Mouse (Mus musculus): ENCODE measurements at regions not wholly inside any gene's neighbourhood (a gene's known extent, or its start where the extent isn't known, plus 50 kb on each side); places are given as distances from the start of the nearest gene placed in this dataset.
"Not testable (repeated sequence)": the region's sequence is repeated elsewhere in the genome, so short reads cannot be mapped to it uniquely, and the experiment has no call there.

DNA sequence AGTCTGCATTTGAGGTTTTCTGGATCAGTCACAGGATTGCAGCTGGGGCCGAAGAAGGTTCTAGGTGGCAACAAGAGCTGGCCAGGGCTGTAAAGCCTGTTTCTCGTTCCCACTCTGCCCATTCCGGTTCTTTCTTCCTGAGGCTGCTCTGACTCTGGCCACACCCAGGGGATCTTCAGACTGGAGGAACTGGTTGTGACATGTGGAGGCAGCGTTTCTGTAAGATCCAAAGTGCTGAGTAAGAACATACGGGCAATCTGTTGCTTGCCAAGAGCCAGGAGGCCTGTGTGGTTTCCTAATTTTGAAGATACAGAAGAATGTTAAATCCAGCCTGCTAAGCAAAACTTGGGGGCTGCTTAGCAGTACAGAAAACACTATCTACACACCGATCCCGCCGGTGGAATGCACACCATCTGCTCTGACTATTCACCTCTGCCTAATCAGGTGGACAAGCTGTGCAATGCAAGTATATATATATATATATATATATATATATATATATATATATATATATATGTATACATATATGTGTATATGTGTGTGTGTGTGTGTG is 99.3 kb upstream of the Bmp2k start:
- DNase-seq (ENCODE audit: low read depth) = no peak

DNA sequence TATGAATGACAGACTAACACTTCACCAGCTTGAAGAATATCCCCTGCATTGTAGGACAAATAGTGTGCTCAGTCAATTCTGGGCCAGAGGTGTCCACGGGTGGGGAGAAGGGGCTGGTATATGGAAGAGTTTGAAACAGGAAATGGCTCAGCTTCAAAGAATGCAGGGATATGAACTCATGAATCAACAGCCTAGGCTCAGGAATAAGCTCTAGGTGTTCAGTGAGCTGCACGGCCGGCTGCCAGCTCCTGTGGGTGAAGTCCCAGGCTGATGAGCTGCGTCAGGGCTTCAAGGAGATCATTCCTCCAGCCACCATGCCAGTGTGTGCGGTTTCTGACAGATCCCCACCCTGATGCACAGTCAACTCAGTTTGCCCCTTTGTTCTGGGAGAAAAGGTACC is 98.8 kb upstream of the Bmp2k start:
- DNase-seq (ENCODE audit: low read depth) = no peak

DNA sequence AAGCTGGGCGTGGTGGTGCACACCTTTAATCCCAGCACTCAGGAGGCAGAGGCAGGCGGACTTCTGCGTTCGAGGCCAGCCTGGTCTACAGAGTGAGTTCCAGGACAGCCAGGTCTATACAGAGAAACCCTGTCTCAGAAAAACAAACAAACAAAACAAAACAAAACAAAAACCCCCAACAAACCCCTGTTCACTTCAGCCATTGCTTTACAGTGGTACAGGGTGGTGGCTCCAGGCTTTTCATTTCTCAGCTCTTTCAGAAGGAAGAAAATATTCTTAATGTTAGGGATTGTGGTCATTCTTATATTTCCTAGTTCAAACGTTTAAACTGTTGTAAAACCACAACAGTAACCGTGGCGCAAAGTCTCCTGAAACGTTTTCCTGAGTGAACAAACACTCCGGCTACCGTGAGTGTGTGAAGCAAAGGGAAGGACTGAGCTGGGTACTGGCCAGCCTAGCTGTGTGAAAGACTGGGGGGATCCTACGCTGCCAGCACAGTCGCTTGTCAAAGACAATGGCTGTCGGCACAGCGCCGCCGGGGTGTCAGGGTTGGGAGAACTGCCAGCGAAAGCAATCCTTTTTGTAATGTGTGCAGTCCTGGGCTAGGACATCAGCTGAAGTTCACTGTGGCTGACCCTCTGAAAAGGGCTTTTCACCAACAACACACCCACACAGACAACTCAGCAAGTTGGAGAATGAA is 91.8 kb upstream of the Bmp2k start:
- DNase-seq (ENCODE audit: low read depth) = peak; percentile 26

DNA sequence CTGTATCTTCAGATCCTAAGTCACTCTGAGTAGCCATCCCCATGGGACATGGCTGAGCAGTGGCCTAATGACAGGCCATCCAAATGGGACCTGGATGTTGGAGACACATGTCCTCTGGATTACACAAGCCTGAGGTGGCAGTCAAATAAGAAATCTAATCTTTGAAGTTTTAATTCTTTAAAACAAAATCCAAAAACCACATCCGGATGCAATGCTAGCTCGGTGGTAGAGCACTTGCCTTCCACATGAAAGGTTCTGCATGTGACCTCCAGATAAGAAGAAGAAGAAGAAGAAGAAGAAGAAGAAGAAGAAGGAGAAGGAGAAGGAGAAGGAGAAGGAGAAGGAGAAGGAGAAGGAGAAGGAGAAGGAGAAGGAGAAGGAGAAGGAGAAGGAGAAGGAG is 89.1 kb upstream of the Bmp2k start:
- not testable (repeated sequence) for DNase-seq (ENCODE audit: low read depth)

DNA sequence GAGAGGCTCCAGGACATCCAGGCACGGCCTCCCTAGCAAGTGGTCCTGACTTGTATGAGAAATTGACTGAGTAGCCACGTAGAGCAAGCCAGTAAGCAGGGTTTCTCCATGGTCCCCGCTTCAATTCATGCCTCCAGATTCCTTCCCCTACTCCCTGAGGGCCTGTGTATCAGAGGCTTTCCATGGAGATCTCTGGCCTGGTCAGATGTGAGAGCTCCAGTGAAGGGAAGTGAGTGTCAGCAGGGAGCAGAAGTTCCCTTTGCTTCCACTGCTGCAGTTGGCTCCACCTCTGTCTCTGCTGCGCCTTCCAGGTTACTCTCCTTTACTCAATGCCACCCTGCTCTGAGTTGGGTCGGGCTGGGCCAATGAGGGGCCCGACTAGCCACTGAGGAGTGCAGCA is 88.3 kb upstream of the Bmp2k start:
- no peak for DNase-seq (ENCODE audit: low read depth)

DNA sequence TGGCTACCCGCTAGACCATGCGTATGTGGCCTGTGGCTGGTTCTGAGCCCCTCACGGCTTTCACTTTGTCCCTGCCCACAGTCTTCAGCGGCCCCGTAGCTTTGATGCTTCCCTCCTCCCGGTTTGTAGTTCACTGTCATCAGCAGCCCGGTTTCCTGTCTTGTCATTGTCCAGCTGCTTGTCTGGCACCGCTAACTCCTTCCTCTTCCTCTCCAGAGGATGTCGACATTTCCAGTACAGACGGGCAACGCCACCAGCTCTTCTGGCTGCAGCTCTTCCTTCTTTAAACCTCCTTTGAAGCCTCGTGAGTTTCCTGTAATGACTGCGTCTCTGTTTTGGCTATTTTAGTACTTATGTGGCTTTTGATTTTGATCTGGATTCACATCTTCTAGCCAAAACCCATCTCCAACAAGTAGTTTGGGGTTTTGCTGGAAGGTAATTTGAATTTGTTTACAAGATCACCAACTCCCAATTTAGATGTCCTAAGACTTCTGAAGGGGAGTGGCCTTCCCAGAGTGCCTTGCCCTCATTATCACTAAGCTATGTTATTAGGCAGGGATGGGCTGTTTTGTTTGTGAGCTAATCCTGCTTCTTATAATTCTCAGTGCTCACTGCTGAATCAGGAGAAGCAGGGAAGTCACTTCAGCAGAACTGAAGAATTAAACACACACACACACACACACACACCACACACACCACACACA is 85.8 kb upstream of the Bmp2k start:
- DNase-seq (ENCODE audit: low read depth) = peak; percentile 87

DNA sequence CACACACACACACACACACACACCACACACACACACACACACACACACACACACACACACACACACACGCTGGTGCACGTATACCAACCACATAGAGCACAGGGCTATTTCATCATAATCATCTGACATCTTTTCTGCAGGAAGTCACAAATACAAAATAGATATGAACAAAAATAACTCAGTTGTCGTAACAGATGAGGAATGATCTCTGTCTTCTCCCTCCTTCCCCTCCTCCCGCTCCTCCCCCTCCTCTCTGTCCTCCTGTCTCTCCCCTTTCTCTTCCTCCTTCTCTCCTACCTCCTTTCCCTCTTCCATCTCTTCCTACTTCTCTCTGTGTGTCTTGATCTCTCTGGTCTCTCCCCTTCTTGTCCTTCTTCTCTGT is 85.2 kb upstream of the Bmp2k start:
- peak; percentile 65 for DNase-seq (ENCODE audit: low read depth)

DNA sequence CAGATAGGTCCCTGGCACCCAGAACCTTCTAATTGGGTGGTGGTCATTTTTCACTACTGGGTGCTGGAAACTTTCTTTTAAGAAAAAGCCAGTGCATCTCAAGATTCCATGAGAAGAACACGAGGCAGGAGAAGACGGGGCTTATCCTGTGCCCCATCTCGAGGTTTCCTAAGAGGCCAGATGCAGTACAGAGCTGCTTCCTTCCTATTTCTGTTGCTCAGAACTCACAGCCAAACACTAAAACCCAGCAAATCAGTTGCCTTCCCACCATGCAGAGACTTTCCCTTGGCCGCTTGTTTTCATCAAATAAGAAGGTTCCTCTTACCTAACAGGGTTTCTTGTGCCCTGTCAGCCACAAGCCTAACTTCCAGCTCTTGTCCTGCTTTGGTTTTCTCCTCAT is 84.7 kb upstream of the Bmp2k start:
- DNase-seq (ENCODE audit: low read depth) = no peak

DNA sequence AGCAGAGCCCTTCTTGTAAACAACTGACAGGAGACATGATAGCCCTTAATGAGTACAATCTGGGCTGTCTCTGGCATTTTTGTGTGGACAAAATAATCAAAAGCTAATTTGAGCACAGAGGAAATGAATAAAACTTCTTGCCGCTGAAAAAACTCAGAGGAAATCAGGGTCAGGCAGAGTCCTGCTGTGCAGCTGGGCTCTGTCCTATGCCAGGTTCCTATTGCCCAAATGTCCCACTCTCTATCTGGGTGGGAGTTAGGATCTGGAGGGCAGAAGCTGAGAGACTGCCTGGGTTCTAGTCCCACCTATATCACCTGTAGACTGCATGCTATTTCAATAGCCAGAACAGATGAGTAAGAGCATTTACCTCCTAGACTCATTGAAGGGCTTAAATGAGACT is 83.8 kb upstream of the Bmp2k start:
- peak; percentile 25 for DNase-seq (ENCODE audit: low read depth)

DNA sequence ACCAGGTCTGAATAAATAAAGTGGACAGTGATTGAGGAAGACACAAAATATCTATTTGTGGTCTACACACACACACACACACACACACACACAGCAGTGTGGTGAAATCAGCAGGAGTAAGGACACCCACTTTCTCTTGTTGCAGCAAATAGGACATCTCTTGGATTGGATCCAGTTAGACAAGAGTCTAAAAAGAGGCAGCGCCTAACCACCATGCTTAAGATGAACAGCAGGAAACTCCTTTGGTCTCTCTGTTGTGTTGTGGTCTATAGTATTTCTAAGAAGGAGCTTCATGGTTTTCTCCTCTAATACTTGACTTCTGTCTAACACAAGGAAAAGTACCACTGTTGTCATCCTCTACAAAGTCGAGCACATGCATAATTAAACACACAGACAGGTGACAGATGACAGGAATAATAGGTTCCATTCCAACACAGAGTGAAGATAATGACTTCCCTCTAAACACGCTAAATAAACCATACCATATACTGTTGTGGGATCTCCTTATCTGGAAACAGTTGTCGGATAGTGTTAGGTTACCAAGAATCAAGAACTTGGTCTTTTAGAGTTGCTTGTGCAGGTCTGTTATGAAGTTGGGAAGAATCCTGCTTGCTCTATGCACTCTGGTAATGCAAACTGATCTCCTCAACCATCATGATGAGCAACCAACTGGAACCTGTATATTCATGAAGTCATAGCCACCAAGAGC is 82.6 kb upstream of the Bmp2k start:
- DNase-seq (ENCODE audit: low read depth) = peak; percentile 65

DNA sequence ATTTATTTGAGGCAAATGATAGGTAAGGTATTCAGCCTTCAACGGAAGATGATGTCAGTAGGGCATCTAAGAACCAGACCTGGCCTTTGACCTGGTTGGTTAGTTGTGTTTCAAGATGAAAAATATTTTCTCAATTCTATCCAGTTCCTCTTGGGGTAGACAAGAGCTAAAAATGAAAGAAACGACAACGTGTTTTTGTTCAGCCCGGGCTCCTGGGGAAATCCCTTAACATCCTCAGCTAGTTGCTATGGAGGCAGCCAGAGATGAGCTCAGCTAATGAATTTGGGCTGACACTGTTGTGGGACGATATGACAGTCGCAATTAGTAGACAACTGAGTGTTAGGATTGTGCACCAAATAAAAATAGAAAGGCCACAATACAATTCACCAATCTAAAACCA is 80.6 kb upstream of the Bmp2k start:
- DNase-seq (ENCODE audit: low read depth) = peak; percentile 95

DNA sequence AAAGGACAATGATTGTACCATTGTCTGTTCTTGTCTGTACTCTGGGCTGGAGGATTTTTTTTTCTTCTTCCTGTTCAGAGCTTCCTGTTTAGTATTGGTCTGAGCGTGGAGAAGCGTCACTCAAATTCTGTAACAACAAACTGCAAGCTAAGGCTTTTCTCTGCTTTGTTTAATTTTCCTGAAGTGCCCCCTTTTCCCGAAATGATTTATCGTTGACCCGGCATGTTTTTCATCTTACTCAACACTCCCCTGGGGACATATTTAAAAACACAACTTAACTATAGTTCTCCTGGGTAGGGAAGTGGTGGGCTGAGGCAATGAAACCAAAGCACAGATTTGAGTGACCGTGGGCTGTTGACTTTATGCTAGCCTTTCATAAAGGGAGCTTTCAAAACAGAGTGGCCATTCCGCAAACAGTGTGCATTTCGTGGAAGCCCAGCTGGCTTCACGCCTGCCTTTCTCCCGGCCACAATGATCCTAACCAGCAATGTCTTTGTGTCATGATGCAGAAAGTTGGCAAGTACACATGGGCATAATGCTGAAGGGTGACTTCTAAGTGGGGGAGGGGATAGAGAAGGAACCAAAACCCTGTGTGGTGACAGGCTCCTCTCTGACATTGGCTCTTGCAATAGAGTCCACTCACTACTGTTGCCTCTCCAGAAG is 79.8 kb upstream of the Bmp2k start:
- DNase-seq (ENCODE audit: low read depth) = peak; percentile 84

DNA sequence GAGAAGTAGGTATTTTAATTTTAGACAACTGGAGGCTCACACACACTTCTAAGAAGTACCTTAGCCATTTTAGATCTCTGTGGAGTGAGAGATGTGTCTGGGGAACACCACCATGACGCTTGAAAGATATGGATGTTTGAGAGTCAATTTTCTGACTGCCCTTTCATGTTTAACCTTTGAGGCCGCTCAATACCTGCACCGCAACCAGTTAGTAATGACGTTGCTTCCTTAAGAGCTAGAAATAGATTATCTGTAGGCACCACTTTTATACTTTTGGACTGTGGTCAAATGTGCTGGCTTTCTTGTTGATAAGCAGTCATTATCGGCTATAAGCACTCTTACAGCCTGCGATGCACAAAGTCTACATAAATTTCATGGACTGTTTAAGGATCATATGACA is 78.3 kb upstream of the Bmp2k start:
- peak; percentile 79 for DNase-seq (ENCODE audit: low read depth)

DNA sequence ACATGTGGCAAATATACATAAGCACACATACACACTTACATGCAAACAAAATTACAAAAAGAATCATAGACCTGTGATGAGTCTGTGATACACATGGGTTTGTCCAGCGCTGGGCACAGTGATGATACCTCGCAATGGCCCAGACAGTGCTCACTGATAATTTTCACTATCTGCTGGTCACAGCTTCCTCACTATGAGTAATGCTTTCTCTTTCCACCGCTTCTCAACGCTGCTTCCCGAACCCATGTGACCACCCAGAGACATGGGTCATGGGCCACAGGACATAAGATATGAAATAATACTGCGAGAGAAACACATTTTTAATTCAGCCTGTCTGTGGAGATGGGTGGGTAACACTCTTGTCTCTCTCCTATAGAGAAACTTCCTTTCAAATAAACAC is 76.5 kb upstream of the Bmp2k start:
- DNase-seq (ENCODE audit: low read depth) = peak; percentile 53

DNA sequence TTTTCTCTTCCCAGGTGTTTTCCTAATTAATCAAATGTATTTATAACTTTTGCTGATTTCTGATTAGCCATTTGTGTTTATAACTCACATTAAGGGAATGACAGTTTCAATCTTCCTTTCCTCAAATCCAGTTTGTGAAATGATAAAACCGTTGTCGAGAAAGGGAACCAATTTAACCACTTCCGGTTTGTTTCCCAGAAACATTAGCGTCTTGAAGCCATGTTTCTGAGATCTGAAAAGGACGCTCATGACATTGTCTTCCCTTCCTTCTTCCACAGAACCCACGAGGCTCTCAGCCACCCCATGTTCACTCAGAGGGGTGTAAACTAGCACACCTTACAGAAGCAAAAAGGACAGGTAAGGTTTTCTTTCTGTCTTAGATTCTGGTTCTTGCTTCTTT is 76.0 kb upstream of the Bmp2k start:
- peak; percentile 64 for DNase-seq (ENCODE audit: low read depth)

DNA sequence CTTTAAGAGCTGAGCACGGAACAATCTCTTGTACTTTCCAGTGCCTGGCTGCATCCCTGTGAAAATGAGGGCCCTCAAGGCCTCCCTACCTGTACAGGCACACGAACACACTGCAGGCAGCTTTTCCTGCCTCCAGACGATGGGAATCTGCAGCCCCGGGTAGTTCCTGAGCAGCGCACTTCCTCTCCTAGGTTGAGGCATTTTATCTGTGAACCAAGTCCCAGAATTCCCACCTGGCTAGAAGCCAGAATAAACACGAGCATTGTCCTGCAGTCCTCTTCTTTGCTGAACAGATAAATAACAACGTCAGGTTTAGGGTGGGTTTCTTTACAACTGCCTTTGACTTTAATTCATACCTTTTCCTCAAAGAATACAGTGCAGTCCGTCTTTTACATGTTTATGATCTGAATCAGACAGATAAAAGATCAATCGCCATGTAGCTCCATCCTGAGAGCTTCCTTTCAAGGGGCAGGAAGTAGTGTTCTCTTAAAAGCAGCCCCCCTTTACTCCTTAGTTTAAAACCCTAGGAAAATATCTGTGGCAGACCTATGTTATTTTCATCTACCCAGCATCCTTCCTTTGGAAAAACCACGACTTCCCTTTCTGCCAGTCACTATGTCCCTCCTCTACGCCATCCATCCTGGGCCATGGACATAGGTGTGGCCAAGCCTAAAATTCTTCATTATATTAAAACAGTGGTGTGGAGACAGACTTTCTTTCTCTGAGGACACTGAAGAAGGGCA is 75.3 kb upstream of the Bmp2k start:
- peak; percentile 31 for DNase-seq (ENCODE audit: low read depth)

DNA sequence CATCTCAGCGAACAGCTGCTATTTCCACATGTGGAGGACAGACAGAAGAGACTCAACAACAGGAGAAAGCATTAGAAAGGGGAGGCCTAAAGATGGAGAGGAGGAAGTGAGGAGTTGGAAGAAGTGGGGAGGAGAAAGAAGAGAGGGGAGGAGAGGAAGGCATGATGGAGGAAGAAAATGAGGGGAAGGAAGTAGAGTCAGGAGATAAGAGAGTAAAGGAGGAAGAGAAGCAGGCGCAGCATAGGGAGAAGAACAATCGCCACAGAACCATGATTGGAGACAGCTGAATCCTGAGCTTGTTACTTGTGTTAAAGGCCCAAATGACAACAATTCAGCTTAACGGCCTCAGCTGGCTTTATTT is 74.8 kb upstream of the Bmp2k start:
- DNase-seq (ENCODE audit: low read depth) = no peak

DNA sequence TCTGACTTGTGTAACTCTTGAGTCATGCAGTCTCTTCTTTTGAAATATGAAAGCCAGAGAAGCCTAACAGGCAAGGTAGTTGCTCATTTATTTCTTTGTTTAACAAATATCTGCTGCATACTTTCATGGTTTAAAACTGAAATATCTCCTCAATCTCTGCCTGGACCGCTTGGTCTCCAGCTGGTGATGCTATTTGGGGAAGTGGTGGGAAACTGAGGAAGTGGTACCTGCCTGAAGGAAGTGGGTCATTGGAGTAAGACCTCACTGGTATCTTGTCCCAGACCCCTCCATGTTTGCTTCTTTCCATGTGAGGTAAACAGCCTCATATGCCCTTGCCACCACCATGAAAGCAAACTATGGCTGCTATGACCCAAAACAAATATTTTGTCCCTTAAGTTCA is 74.0 kb upstream of the Bmp2k start:
- peak; percentile 24 for DNase-seq (ENCODE audit: low read depth)

DNA sequence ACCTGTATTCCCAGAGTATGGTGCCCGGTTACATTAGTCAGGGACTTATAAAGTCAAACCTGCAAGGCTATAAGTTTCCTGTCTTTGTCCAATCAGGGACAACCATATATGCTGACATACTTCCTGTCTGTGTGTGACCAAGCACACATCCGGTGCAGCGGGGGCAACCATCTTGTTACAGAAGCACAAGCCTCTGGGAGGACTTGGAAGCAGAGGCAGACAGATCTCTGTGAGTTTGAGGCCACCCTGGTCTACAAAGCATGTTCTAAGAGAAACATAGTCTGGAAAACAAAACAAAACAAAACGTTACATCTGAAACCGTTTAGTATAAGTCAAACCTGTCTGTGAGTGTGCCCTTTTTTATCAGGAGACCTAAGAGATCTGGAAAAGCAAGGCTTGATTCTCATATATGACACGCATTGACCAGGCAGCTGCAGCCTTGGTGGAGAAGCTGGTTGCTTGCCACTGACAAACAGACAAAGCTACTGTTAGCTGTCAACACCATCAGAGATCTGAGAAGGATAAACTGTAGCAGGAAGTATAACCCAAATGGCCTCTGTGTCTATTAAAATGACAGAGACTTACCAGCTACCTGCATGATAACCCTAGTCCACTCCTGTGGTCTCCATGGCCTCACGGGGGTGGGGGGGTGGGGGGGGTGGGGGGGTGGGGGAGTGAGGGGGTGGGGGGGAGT is 72.6 kb upstream of the Bmp2k start:
- DNase-seq (ENCODE audit: low read depth) = peak; percentile 60

DNA sequence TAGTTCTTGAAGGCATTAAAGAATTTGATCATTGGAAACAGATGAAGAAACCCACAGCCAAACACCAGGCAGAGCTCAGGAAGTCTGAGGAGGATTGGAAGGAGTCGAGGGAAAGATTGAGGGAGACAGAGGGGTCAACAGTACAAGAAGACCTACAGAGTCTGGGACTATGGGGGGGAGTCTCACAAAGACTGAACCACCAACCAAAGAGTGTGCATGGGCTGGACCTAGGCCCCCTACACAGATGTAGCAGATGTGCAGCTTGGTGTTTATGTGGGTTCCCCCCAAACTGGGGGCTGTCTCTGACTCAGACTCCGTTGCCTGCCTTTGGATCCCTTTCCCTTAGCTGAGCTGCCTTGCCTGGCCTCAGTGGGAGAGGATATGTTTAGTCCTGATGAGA is 71.5 kb upstream of the Bmp2k start:
- no peak for DNase-seq (ENCODE audit: low read depth)

DNA sequence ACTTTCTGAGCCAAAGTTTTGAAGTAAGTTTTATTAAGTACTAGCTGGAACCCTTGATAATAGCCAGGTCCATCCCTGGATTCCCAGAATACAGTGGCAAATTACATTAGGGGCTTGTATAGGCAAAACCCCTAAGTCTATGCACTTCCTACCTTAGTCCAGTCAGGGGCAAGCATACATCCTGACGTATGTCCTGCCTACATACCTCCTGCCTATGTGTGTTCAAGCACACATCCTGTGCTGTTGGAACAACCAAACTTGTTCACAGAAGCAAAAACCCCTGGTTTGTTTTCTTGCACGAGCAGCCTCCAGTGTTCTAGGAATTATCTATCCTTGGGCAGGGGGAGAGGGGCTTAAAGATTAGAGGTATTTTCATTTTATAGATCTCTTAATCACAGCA is 66.4 kb upstream of the Bmp2k start:
- no peak for DNase-seq (ENCODE audit: low read depth)
